Mouse (Mus musculus): Measurements from ENCODE around the gene Tsks.
A peak's percentile ranks its signal among the peaks of the same experiment; 100 is the strongest.

The Tsks gene

GRCm38 (mm10) chr7:44978300-44978699, 35.3 kb downstream of the Tsks start:
- DNase-seq (ENCODE audit: low spot score), result no peak

DNA sequence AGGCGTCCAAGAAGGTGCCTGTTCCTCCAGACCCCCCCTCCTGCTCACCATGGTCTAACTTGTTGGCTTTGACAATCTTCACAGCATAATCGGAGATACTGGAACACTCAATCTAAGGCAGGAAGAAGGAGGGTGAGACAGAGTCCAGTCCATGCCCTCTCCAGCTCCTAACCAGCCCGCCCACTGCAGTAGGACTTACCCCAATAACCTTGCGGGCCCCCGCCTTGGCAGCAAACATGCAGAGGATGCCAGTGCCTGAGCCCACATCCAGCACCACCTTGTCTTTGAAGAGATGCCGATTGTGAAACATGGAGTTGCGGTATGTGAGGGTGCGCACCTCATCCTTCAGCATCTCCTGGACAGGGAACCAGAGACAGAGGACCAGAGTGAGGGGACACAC, 38.5 kb downstream of the Tsks start:
- DNase-seq (ENCODE audit: low spot score), result no peak

GRCm38 (mm10) chr7:44983085-44983484, 40.1 kb downstream of the Tsks start:
- peak; percentile 87 for DNase-seq (ENCODE audit: low spot score)

GRCm38 (mm10) chr7:44983944-44984832, 41.2 kb downstream of the Tsks start:
- no peak for DNase-seq (ENCODE audit: low spot score)

DNA sequence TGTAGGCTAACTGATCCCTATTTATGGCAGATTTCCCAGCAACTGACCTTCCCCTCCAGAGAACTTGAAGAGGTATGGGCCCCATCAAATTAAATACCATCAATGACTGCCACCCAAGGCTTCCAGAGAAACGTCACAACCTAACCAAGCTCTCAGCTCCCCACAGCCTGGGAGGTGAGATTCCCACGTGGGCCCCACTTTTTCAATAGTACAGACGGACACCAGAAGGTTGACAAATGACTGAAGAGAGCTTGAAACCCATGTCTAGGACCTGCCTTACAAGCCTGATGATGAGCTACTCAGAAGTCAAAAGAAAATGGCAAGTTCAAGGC, 41.8 kb downstream of the Tsks start:
- DNase-seq (ENCODE audit: low spot score), result no peak

DNA sequence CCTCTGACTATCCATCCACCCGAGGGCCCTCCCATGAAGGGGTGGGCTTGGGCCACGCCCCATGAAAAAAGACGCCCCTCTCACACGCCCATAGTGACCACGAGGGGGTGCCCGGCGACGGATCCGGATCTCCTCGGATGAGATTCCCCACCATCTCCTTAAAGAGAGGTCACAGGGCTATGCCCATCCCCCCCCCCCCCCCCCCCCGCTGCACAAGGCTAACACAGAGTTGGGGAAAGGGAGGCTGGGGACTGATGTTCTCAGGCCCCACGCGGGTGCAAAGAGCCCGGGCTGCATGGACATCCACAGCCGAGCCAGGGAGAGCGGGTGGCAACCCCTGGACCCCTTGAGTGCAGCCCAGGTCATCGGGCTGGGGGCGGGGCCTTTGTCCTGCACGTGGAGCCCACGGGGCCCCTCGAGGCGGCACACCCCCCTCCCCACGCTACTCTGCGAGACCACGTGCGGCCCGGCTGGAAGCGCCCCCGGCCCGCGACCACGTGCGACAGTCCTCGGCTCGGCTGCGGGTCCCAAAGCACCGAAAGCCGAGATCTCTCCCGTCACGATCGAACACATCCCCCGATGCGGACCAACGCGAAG, 42.7 kb downstream of the Tsks start:
- DNase-seq (ENCODE audit: low spot score), result peak; percentile 69

GRCm38 (mm10) chr7:44986192-44986878, 43.3 kb downstream of the Tsks start, which contains the start of gene Prmt1:
Gene Prmt1, minus strand, starts transcription at chr7:44986568.
- peak; percentile 98 for DNase-seq (ENCODE audit: low spot score)

DNA sequence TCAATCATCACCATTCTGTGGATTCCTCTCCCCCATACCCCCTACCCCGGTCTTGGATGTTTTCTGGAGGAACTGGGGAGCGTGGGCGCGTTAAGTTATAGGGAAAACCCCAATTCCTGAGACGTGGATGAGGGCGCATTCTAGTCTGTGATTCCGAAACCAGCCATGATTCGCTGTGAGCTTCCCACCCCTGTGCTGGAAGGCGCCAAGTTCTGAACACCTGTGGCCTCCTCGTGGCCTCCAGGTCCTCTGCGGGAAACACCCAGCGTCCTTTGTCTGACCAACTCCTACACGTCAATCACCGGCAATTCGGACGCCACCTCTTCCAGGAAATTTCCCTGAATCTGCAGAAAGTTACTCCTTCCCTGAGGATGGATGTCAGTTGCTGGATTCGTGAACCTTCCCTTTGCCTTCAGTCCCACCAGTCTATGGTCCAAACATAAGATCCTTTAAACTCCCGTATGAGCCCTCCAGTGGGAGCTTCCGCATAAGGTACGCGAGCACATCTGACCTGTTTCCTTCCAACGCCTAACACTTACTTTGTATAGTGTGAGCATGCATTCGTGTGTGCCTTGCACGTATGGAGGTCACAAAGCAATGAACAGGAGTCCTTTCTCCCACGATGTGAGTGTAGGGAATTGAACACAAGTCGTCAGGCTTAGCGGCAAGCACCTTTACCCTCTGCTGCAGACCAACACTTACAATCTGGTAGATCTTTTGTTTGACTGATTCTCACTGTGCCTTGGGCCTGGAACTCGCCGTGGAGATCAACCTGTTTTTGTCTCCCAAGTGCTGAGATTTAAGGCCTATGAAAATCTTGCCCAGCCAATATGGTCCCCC, 44.1 kb downstream of the Tsks start:
- no peak for DNase-seq (ENCODE audit: low spot score)

DNA sequence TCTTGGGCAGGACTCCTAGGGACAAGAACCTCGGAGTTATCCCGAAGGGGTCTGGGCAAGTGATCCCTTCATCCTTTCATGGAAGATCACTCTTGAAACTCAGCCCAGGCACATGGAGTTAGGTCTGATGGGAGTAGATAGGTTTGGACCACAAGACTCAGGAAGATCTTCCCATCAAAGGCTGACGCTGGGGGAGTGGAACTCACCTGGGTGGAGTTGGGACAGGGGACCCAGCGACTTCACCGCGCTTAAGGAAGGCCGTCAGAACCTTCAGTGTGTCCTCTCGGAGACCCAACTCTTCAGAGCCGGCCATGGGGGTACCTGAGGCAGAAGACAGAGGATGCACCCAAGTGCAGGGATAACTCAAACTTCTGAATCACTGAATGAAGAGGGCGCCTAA, 53.7 kb downstream of the Tsks start:
- no peak for DNase-seq (ENCODE audit: low spot score)

DNA sequence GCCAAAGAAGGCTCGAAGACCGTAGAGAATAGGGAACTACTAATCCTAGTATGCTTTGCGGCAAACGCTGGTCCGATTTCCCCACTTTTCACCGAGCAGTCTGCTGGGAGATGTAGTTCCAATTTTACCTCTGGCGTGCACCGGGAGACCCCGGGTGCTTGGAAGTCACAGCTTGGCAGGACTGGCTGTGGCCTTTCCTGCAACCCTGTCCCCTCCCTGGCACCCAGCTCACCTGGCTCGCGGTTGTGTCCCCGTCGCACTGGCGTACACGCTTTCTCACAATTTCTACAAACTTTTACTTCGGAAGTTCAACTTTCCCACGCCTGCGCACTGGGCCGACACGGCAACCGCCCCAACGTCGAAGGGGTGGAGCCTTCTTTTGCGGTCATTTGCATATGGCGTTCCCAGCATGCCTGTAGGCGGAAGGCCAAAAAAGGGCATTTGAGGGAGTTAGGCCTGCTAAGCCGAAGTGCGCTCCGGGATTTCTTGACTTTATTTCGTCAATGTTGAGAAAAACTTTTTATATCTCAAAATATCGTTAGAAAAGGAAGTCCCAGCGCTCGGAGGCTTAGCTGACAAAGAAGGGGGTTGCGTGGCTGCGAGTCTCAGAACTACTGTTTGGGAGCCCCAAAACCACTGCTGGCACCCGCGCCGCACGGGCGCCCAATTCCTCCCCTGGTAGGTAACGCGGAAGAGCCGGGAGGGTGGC, 54.4 kb downstream of the Tsks start, which contains the start of gene Irf3:
Gene Irf3 (plus strand): TSS at position 418 of the 709 bp plus-strand sequence.
- peak; percentile 96 for DNase-seq (ENCODE audit: low spot score)

- no peak for DNase-seq (ENCODE audit: low spot score)
These were observed 55.0 kb downstream of the Tsks start for GRCm38 (mm10) chr7:44997940-44998428.

GRCm38 (mm10) chr7:44998501-44998955, 55.5 kb downstream of the Tsks start, which contains the start of gene Bcl2l12:
Gene Bcl2l12, minus strand, starts transcription at chr7:44998712.
- DNase-seq (ENCODE audit: low spot score), result no peak

DNA sequence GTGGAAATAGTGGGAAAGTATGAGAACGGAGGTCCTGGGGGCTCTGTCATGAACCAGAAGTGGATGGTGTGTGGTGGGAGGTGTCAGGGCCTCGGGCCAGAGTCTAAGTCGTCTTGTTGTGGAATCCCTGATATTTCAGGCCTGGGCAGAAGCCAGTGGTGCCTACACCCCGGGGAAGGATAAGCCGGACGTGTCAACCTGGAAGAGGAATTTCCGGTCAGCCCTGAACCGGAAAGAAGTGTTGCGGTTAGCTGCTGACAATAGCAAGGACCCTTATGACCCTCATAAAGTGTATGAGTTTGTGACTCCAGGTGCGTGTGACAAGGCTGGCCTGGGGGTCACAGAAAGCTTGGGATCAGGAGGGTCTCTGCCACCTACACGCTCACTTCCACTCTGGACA, 56.7 kb downstream of the Tsks start:
- no peak for DNase-seq (ENCODE audit: low spot score)

- no peak for DNase-seq (ENCODE audit: low spot score)
These were observed 57.6 kb downstream of the Tsks start for GRCm38 (mm10) chr7:45000539-45001114.

- no peak for DNase-seq (ENCODE audit: low spot score)
These were observed 59.4 kb downstream of the Tsks start for GRCm38 (mm10) chr7:45002440-45002839.

DNA sequence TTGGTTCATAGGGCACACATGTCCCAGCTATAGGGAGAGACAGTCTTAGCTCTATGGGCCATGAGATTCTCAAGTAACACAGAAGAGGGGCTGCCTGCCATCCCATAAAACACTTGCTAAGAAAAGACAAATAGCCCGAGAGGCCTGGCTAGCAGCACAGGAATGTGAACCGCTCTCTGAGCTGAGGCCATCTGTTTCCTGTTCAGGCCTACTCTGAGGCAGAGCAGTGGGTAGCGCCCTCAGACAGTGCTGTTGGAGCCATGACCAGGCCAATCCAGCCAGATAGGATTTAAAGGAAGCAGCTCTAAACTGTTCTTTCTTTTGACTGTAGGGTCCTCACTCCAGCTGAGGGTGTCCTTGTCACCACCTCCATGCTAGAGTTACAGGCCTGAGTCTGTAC, 61.5 kb downstream of the Tsks start:
- DNase-seq (ENCODE audit: low spot score), result no peak

GRCm38 (mm10) chr7:45005321-45005992, 62.5 kb downstream of the Tsks start:
- DNase-seq (ENCODE audit: low spot score), result no peak

DNA sequence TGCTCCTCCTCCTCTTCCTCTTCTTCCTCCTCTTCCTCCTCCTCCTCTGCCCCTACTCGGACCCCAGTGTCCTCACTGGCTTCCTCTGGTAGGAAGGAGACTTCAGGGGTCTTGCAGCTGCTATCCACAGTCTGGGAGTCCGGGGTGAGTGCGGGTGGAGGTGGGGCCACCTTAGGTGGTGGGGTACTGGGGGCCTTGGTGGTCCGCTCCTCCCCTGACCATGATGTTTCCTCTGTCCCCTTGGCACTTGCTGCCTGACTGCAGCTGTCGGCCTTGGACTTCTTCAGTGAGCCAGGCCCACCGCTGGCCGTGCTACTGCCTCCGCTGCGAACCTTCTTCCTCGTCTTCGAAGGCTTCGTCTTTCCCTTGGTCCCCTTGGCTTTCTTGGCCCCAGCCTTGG, 63.5 kb downstream of the Tsks start:
- DNase-seq (ENCODE audit: low spot score), result no peak

- DNase-seq (ENCODE audit: low spot score), result no peak
These were observed 64.1 kb downstream of the Tsks start for GRCm38 (mm10) chr7:45007141-45007540.

All from layer of hippocampus, adult 11-12 months (tissue).